Mouse (Mus musculus) gastrocnemius, postnatal 36 days (tissue): ENCODE data around the gene AB124611. TPM values are rescaled to one million over a fixed set of nuclear protein-coding genes. Genes with fewer than 3 reads are reported as not detected.
"Not testable (repeated sequence)": the region's sequence is repeated elsewhere in the genome, so short reads cannot be mapped to it uniquely, and the experiment has no call there.

ENCODE experiments used
- DNase-seq, 2 experiments: peaks; one replicate each; pipeline ENCODE4 v3.0.0; 2022
- intact Hi-C: fragments of 180-260 bp; cut with DNase I; formaldehyde crosslinking; loops from one replicate; pipeline ENCODE4 v1.15.1; 2025
- long read RNA-seq, 2 experiments: library from polyadenylated mRNA; stranded (forward); transcript quantifications; one replicate each; pipeline ENCODE4 v2.0.0; 2021
- total RNA-seq, 2 experiments: library from RNA; stranded (reverse); gene quantifications; 2 replicates each; pipeline ENCODE4 v1.2.3; 2021

The AB124611 gene
- under 1 TPM; 0.59 to 0.72 TPM for total RNA-seq
- long read RNA-seq, experiment 1 = 0 reads
- long read RNA-seq, experiment 2 = 0 reads

GRCm38 (mm10) chr9:21525937-21526633 is at the start of gene AB124611:
TSS of gene AB124611 (plus strand) at chr9:21526176.
- intact Hi-C loops = no loop called here
- DNase-seq = no peak

- intact Hi-C loops = loop anchor here (10.0 kb wide), 1 partner anchor 173 kb away; no protein-coding TSS in a partner anchor
- no peak for DNase-seq
These were observed 48.3 kb upstream of the AB124611 start for GRCm38 (mm10) chr9:21477707-21478106.

- DNase-seq = no peak
- intact Hi-C loops = no loop called here
These were observed 41.9 kb upstream of the AB124611 start for GRCm38 (mm10) chr9:21484065-21484464.

- intact Hi-C loops, DNase-seq: not testable (repeated sequence)
These were observed 37.7 kb upstream of the AB124611 start for GRCm38 (mm10) chr9:21488246-21488645.

- intact Hi-C loops = no loop called here
- no peak for DNase-seq
These were observed 35.3 kb upstream of the AB124611 start for GRCm38 (mm10) chr9:21490696-21491095.

GRCm38 (mm10) chr9:21493907-21494306 is 32.1 kb upstream of the AB124611 start:
- intact Hi-C loops = no loop called here
- no peak for DNase-seq

- no peak for DNase-seq
- intact Hi-C loops = no loop called here
These were observed 31.2 kb upstream of the AB124611 start for GRCm38 (mm10) chr9:21494726-21495125.

GRCm38 (mm10) chr9:21496308-21497049 is 29.5 kb upstream of the AB124611 start:
- intact Hi-C loops = no loop called here
- DNase-seq = peak; percentile 70 to 76

- intact Hi-C loops = no loop called here
- DNase-seq = no peak
These were observed 28.9 kb upstream of the AB124611 start for GRCm38 (mm10) chr9:21497050-21497542.

- intact Hi-C loops = no loop called here
- DNase-seq = no peak
These were observed 28.3 kb upstream of the AB124611 start for GRCm38 (mm10) chr9:21497664-21498063.

- intact Hi-C loops = no loop called here
- no peak for DNase-seq
These were observed 27.6 kb upstream of the AB124611 start for GRCm38 (mm10) chr9:21498284-21498902.

GRCm38 (mm10) chr9:21503352-21503751 is 22.6 kb upstream of the AB124611 start:
- DNase-seq = no peak
- intact Hi-C loops = no loop called here

- intact Hi-C loops = no loop called here
These were observed 20.2 kb upstream of the AB124611 start for GRCm38 (mm10) chr9:21505767-21506166.

GRCm38 (mm10) chr9:21507753-21508430 is 18.1 kb upstream of the AB124611 start:
- no peak for DNase-seq
- intact Hi-C loops = no loop called here

More at GRCm38 (mm10) chr9:21505767-21506166, 20.2 kb upstream of the AB124611 start:
- no peak for DNase-seq

GRCm38 (mm10) chr9:21508871-21509404 is 17.0 kb upstream of the AB124611 start:
- no peak for DNase-seq
- intact Hi-C loops = no loop called here

GRCm38 (mm10) chr9:21509772-21510688 is 15.9 kb upstream of the AB124611 start, which contains the start of gene Tmed1:
TSS of gene Tmed1 (minus strand) at chr9:21510252.
- intact Hi-C loops = no loop called here
- peak; percentile 89 to 92 for DNase-seq

GRCm38 (mm10) chr9:21510689-21511015 is 15.3 kb upstream of the AB124611 start:
- no peak for DNase-seq
- intact Hi-C loops = no loop called here

- intact Hi-C loops = no loop called here
- DNase-seq = no peak
These were observed 14.9 kb upstream of the AB124611 start for GRCm38 (mm10) chr9:21511052-21511451.

- no peak for DNase-seq
- intact Hi-C loops = no loop called here
These were observed 12.5 kb upstream of the AB124611 start for GRCm38 (mm10) chr9:21513466-21513865.
